Mouse (Mus musculus): ENCODE data around the gene Gm13769.
"Not testable (repeated sequence)": the region's sequence is repeated elsewhere in the genome, so short reads cannot be mapped to it uniquely, and the experiment has no call there.

DNA sequence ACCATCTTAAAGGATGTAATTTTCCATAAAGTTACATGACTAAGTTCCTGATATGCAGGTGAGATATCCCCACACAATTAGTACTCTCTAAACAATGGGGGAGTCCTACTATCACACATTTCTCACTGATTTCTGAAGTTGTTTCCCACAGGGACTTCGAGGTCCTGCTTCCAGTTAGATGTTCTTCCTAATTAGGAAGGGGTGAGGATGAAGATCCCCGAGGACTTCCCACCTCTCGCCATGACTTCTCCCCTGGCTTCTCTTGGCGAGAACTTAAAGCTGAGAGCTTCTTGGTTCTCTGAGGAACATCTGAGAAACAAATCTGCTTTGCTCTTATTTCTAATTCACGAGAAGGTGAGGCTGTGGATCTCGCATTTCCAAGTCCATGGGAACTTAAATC lies at the start of gene Gm13769:
- not testable (repeated sequence) for TF ChIP-seq POLR2A (IDR thresholded peaks at IDR 0.05; ENCODE audit: low read depth, low read length); CTCF (conservative IDR thresholded peaks at IDR 0.05; ENCODE audit: insufficient read depth, insufficient read length, low read depth, low read length)

Data from kidney, adult 2 months (tissue).